Mouse (Mus musculus) hindbrain, postnatal 0 days (tissue): Measurements from ENCODE around the gene Ppp2r1b. TPM values are rescaled to one million over a fixed set of nuclear protein-coding genes. Genes with fewer than 3 reads are reported as not detected.

ENCODE experiments used
- ATAC-seq: fragments of 200-750 bp; cut with Nextera tagmentation; 2 replicates; pipeline ENCODE4 v1.8.0; 2017; ENCODE audit warnings: mild to moderate bottlenecking, moderate TSS enrichment, moderate library complexity
- DNase-seq: peaks from one replicate; pipeline ENCODE4 v3.0.0-alpha.2; 2015; ENCODE audit warnings: low spot score
- H3K27ac ChIP-seq: fragments of 300-500 bp; sonication (generic); 2 replicates; pipeline ENCODE4 v1.5.1; 2014; ENCODE audit warnings: mild to moderate bottlenecking
- H3K27me3 ChIP-seq: fragments of 300-500 bp; sonication (generic); 2 replicates; pipeline ENCODE4 v1.6.1; 2014; ENCODE audit warnings: low read length, mixed read lengths; ENCODE audit not compliant: insufficient read depth
- H3K36me3 ChIP-seq: fragments of 300-500 bp; sonication (generic); 2 replicates; pipeline ENCODE4 v1.6.1; 2014; ENCODE audit warnings: low read length, mixed read lengths; ENCODE audit not compliant: insufficient read depth
- H3K4me1 ChIP-seq: fragments of 300-500 bp; sonication (generic); 2 replicates; pipeline ENCODE4 v1.6.1; 2014; ENCODE audit warnings: antibody characterized with exemption, low read length, mixed read lengths; ENCODE audit not compliant: insufficient read depth
- H3K4me2 ChIP-seq: fragments of 300-500 bp; sonication (generic); 2 replicates; pipeline ENCODE4 v1.6.1; 2014; ENCODE audit warnings: low read depth, mild to moderate bottlenecking, low read length, moderate library complexity, mixed read lengths
- H3K4me3 ChIP-seq: fragments of 300-500 bp; sonication (generic); 2 replicates; pipeline ENCODE4 v1.5.1; 2014; ENCODE audit warnings: low read length
- H3K9ac ChIP-seq: fragments of 300-500 bp; sonication (generic); replicated peaks from 2 replicates; pipeline ENCODE4 v1.6.1; 2014; ENCODE audit warnings: mild to moderate bottlenecking, low read length, moderate library complexity, mixed read lengths
- H3K9me3 ChIP-seq: fragments of 300-500 bp; sonication (generic); 2 replicates; pipeline ENCODE4 v1.6.1; 2016; ENCODE audit warnings: low read length, mixed read lengths
- CTCF ChIP-seq: IDR thresholded peaks from 2 replicates; pipeline ENCODE4 v1.5.1; 2016; ENCODE audit warnings: antibody characterized with exemption, control low read depth, low read depth
- WGBS: fragments of 180-500 bp; shearing (Covaris S2); extraction: QIAGEN DNeasy Blood & Tissue Kit; methylation state at CpG from one replicate; pipeline ENCODE4 v1.1.7; 2014; 5-methylcytosine and 5-hydroxymethylcytosine counted together
- polyA plus RNA-seq: library from polyadenylated mRNA; unstranded; fragments of >200 nt; fragmentation: Nextera tagmentation; extraction: Ambion mirVana; gene quantifications from 2 replicates; pipeline ENCODE4 v1.2.1, GENCODE M21; 2015
- total RNA-seq: library from RNA; depleted of rRNA; stranded (reverse); fragments of >200 nt; gene quantifications from 2 replicates; pipeline ENCODE4 v1.2.3, GENCODE M21; 2014

Ppp2r1b gene
- total and polyA plus RNA-seq, 2 experiments from 2014 or later = 18.8 to 31.4 TPM

DNA sequence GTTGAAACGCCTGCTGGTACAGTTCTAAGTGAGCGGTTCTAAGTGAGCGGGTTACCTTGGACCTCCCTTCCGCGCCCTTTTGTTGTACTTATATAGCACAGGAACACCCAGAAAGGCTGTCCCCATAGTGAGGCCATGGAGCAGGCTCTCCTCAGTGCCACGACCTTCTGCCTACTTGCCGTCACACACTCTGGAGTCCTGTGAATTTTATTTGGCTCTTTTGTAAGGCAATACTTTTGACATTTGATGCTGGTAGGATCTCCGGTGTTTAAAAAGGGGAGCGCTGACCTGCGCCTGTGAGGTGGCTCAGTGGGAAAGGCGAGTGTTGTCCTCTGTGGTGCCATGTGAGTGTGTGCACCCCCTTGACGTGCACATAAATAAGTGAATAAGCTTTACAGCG, 36.0 kb upstream of the Ppp2r1b start:
- Histone ChIP-seq H3K4me1 (no peaks in the 10 kb centered on the region), H3K36me3 (peaks cover 37% of the 10 kb centered on the region), H3K4me2 (no peak overlapping the region), H3K4me3 (no peak overlapping the region), H3K9ac (no peak overlapping the region), H3K27ac (no peak overlapping the region), H3K9me3 (no peaks in the 10 kb centered on the region), H3K27me3 (no peaks in the 10 kb centered on the region)
- DNase-seq (no peak), ATAC-seq (no peak)
- TF ChIP-seq CTCF = no peak
- WGBS = 92% methylated on average over 13 of the region's 13 CpGs

DNA sequence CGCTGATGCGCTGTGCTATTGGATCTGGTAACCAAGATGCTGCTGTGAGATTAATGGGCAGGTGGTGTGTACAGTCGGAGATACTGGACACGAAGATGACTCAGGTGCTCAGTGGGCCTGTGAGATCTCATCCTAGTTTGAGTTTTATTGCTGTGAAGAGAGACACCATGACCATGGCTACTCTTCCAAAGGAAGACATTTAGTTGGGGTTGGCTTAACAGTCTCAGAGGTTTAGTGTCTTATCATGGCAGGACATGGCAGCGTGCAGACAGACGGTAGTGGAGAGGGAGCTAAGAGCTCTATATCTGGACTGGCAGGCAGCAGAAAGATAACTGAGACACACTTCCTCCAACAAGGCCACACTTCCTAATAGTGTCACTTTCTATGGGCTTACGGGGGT, 33.9 kb upstream of the Ppp2r1b start:
- Histone ChIP-seq H3K27me3 (no peaks in the 10 kb centered on the region), H3K9me3 (no peaks in the 10 kb centered on the region), H3K4me3 (no peak overlapping the region), H3K27ac (no peak overlapping the region), H3K36me3 (peaks cover 21% of the 10 kb centered on the region), H3K9ac (no peak overlapping the region), H3K4me1 (no peaks in the 10 kb centered on the region), H3K4me2 (no peak overlapping the region)
- ATAC-seq (no peak), DNase-seq (no peak)
- 97% methylated on average over 7 of the region's 7 CpGs for WGBS
- TF ChIP-seq CTCF = no peak

DNA sequence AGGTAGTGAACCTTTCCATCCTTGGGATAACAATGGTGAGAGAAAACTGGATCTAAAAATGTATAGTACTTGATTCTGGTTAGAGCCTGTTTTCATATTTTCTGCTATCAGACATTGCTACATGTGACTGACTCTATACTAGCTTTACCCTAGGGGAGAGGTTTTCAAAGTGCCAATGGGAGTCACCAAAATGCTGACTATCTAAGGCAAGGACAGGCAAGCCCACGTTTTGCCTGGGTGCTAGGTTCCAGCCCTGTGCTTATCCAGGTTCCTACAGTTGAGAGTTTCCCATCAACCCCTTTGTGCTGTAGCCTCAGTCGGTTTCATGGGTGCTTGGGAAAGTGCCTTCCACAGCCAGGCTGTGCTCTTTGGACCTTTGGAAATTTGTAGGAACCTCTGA, 33.4 kb upstream of the Ppp2r1b start:
- Histone ChIP-seq H3K36me3 (peaks cover 19% of the 10 kb centered on the region), H3K9ac (no peak overlapping the region), H3K4me3 (no peak overlapping the region), H3K9me3 (no peaks in the 10 kb centered on the region), H3K4me1 (no peaks in the 10 kb centered on the region), H3K27ac (no peak overlapping the region), H3K4me2 (no peak overlapping the region), H3K27me3 (no peaks in the 10 kb centered on the region)
- TF ChIP-seq CTCF = no peak
- WGBS = 78% methylated on average over 2 of the region's 2 CpGs
- no peak for ATAC-seq
- no peak for DNase-seq

DNA sequence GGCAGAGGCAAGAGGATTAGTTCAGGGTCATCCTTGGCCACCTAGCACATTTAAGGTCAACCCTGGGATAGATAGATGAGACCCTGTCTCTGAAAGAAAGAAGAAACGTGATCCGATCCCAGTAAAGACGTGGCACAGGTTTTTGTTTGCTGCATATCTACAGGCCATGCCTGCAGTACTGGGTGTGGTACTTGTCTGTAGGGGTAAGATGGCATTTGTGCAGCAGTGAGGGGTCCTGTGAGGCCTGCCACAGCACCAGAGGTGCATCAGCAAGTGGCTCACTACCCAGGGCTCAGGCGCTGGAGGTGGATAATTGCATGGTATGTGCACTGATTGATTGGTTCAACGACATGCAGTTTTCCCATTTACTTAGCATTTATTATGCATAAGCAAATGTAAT, 31.3 kb upstream of the Ppp2r1b start:
- WGBS = 96% methylated on average over 5 of the region's 5 CpGs
- Histone ChIP-seq H3K9me3 (no peaks in the 10 kb centered on the region), H3K36me3 (peaks cover 23% of the 10 kb centered on the region)

DNA sequence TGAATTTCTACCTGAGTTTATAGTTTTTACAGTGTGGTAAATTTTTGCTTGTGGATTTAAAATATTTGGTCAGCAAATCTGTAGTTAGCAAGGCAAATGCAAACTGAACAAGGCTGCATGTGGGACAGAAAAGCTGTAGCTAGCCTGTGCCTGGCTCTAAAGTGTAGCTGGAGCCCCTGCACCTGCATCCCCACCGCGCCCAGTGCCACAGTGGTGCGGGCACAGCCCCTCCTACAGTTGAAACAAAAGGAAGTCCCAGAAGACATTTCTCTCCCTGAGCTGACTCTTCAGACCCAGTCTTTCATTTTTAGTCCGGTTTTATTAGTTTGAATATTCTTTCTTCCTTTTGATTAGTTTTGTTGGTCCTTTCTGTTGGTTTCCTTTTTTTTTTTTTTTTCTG, 29.4 kb upstream of the Ppp2r1b start:
- 96% methylated on average over 4 of the region's 4 CpGs for WGBS
- no peak for TF ChIP-seq CTCF
- Histone ChIP-seq H3K36me3 (peaks cover 16% of the 10 kb centered on the region; the same call in 1 of the 2 replicates), H3K27ac (no peak overlapping the region), H3K4me3 (no peak overlapping the region), H3K9ac (no peak overlapping the region), H3K4me1 (no peaks in the 10 kb centered on the region), H3K27me3 (no peaks in the 10 kb centered on the region), H3K9me3 (no peaks in the 10 kb centered on the region), H3K4me2 (no peak overlapping the region)
- ATAC-seq (no peak), DNase-seq (no peak)

More for the DNA sequence above, 31.3 kb upstream of the Ppp2r1b start:
- no peaks in the 10 kb centered on the region for H3K27me3 ChIP-seq
- ATAC-seq (no peak), DNase-seq (no peak)
- H3K4me3 ChIP-seq = no peak overlapping the region
- no peak overlapping the region for H3K4me2 ChIP-seq
- no peak for TF ChIP-seq CTCF
- H3K9ac ChIP-seq = no peak overlapping the region
- H3K4me1 ChIP-seq = no peaks in the 10 kb centered on the region
- no peak overlapping the region for H3K27ac ChIP-seq

DNA sequence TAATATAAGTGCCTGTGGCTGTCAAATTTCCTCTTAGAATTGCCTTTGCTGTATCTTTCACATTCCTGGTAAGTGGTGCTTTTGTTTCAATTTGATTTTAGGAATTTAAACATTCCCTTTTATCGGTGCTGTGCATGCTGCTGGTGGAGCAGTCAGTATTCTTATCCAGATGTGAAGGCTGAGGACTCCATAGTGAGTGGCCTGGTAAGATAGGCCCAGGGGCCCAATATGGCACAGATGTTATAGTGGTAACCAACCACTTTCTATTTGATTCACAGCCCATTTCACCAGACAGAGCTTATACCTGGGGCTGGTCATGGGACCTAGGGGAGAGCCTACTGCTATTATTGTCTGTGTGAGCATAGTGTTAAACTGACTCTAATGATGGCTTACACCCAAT, 28.6 kb upstream of the Ppp2r1b start:
- TF ChIP-seq CTCF = no peak
- WGBS = 98% methylated on average over 1 of the region's 1 CpGs
- H3K4me3 ChIP-seq = no peak overlapping the region
- H3K36me3 ChIP-seq = peaks cover 16% of the 10 kb centered on the region; the same call in 1 of the 2 replicates
- DNase-seq (no peak), ATAC-seq (no peak)
- no peaks in the 10 kb centered on the region for H3K4me1 ChIP-seq
- no peak overlapping the region for H3K9ac ChIP-seq
- H3K4me2 ChIP-seq = no peak overlapping the region
- no peak overlapping the region for H3K27ac ChIP-seq
- H3K9me3 ChIP-seq = no peaks in the 10 kb centered on the region
- H3K27me3 ChIP-seq = no peaks in the 10 kb centered on the region

DNA sequence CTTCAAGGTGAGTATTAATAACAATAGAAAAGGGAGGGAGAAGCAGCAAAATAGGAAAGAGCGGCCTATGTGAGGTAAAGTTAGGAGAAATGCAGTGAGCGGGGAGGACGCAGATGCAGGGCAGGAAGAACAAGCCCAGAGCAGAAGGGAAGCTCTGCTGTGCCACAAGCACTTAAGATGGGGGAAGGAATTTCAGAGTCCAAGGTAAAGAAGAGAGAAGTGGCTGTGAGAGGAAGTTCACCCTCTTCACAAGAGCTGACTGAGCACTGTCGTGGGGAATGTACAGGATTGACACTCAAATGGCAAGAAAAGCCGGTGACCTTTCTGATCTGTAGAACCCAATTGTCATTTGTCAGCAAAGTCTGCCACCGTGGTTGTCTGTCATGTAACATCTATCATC, 27.1 kb upstream of the Ppp2r1b start:
- Histone ChIP-seq H3K9ac (no peak overlapping the region), H3K4me3 (no peak overlapping the region), H3K36me3 (peaks cover 22% of the 10 kb centered on the region; the same call in 1 of the 2 replicates), H3K4me1 (no peaks in the 10 kb centered on the region), H3K27ac (no peak overlapping the region), H3K4me2 (no peak overlapping the region), H3K9me3 (no peaks in the 10 kb centered on the region), H3K27me3 (no peaks in the 10 kb centered on the region)
- DNase-seq (no peak), ATAC-seq (no peak)
- no peak for TF ChIP-seq CTCF
- WGBS = 88% methylated on average over 6 of the region's 6 CpGs
